Mouse (Mus musculus): ENCODE data around the gene Ciao2a.

Gene Ciao2a

GRCm38 (mm10) chr9:66167222-66167621 lies 40.8 kb downstream of the Ciao2a start:
- DNase-seq: no peak

GRCm38 (mm10) chr9:66168233-66168632 lies 41.8 kb downstream of the Ciao2a start:
- no peak for DNase-seq

- no peak for DNase-seq
These were observed 44.1 kb downstream of the Ciao2a start for GRCm38 (mm10) chr9:66170506-66170905.

GRCm38 (mm10) chr9:66171275-66171921 lies 45.0 kb downstream of the Ciao2a start:
- DNase-seq: no peak

DNA sequence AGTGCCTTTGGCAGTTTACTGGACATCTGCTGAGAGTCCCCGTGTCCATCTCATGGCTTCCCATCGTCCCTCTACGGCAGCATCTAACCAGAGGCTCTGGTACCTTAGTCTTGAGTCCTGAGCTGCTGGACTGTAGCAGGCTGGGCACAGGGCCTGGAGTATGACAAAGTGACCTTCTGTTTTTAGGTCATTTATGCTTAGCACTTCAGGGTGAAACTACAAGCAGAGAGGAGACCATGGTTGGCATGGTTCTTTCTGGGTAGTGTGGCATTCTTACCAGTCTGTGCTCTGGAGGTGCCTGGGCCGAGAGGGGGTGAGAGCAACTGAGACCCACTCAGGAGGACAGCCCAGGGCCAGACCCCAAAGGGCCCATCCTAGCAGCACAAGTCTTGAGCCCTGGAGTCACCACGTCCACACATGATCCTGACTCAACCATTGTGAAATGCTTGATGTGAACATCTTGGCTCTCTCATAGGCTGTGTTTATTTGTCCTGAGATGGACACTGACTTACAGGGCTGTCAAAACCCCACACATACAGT lies 47.0 kb downstream of the Ciao2a start:
- DNase-seq: no peak

DNA sequence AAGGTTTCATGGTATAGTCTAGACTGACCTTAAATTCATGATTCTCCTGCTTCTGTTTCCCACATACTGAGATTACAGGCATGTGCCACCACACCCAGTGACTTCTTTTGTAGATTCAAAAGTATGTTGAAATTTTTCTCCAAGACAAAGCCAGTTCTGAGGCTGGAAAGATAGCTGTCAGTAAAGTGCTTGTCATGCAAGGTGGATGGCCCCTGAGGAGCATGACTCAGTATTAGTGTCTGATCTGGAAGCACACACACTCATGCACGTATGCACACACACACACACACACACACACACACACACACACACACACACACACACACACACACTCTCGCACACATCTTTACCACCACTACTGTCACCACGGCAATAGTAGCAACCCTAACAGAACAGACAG lies 48.6 kb downstream of the Ciao2a start:
- DNase-seq: no peak

- DNase-seq: no peak
These were observed 51.6 kb downstream of the Ciao2a start for GRCm38 (mm10) chr9:66177975-66178374.

- no peak for DNase-seq
These were observed 53.4 kb downstream of the Ciao2a start for GRCm38 (mm10) chr9:66179795-66180194.

- DNase-seq: no peak
These were observed 54.9 kb downstream of the Ciao2a start for GRCm38 (mm10) chr9:66181126-66181825.

GRCm38 (mm10) chr9:66181826-66182678 lies 55.6 kb downstream of the Ciao2a start:
- DNase-seq: no peak

- DNase-seq: no peak
These were observed 56.2 kb downstream of the Ciao2a start for GRCm38 (mm10) chr9:66182679-66182993.

DNA sequence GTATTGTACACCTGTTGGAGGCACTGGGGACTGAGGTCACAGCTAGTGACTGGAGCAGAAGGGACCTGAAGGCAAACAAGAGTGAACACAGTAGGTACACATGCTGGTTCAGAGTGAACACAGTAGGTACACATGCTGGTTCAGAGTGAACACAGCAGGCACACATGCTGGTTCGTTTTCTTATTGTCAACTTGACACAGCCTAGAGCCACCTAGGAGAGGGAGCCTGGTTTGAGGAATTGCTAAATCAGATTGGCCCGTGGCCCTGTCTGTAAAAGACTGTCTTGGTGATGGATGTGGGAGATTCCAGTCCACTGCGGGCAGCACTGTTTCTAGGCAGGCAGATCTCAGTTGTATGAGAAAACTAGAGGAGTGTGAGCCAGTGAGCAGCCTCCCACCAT lies 56.6 kb downstream of the Ciao2a start:
- DNase-seq: no peak

GRCm38 (mm10) chr9:66184572-66184971 lies 58.2 kb downstream of the Ciao2a start:
- DNase-seq: peak in 1 of 2 experiments; percentile 29

GRCm38 (mm10) chr9:66186426-66186825 lies 60.0 kb downstream of the Ciao2a start:
- DNase-seq: no peak
